In the genomic region with DNA sequence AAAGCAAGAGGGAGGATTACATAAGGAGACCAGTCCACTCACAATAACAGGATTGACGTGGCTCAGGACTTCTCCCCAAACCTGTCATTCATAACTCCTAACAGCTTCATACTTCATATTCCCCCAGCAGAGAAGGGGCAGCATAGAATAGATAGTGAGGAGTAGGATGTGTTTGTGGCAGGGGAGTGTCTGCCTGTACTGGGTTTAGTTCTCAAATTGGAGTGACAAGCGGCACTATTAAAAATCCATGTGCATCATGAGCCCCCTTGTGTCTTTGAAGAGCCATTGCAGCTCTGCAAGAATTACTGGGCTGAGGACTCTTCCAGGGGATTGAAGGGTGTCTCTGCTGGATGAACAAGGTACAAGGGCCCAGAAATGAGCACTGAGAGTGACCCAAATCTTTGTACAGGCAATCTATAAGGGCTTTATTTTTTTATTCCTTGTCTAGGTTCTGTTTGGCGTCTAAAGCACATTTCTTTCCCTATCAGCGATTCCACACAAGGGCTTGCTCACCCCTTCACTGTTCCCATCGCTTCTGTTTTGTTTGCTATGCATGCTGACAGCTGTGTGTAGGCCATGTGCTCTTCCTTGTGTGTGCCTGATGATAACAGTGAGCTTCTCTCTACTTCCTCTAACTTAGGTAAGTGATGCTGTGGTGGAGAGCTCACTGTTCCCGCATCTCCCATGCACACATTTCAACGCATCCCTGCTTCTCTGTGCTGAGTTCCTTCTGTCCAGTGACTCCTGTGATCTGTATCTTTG, we compare ENCODE assay signal across 9 mouse cellular contexts.
DNase-seq lines count a peak whose midpoint lies in the region; ATAC-seq and TF ChIP-seq lines count a peak whose summit lies in the region.
"Had no signal": no experiment of that assay in that cellular context is flagged by ENCODE, and none has a peak within 500 bp of the region (broad histone marks: within the 10 kb centered on the region; RNA-seq: fewer than 3 reads in every experiment).

No protein-coding gene starts in this region.

- H3K4me2 ChIP-seq in kidney, embryonic 16.5 days (replicated peaks; ENCODE audit: low read depth, low read length) = no peak overlapping the region
- H3K4me2 ChIP-seq: heart, embryonic 15.5 days had no signal

- WGBS in kidney, embryonic 16.5 days = 67% methylated on average over 7 of the region's 7 CpGs

- peak; percentile 5 for DNase-seq in kidney, adult 9 months
- peak; percentile 32 for DNase-seq in Muller cell, postnatal 12 days (ENCODE audit: inconsistent ontology term)
- DNase-seq in layer of hippocampus, postnatal 10 days (ENCODE audit: low spot score in 2 of 2) = peak; percentile 32 to 33
- no peak for DNase-seq in urinary bladder, adult 2 months (ENCODE audit: low spot score)
- no peak for DNase-seq in urinary bladder, postnatal 4 days (ENCODE audit: low spot score in 2 of 2)
- no peak for DNase-seq in spleen, postnatal 36 days (ENCODE audit: low spot score in 2 of 2)

- no peak overlapping the region for H3K4me3 ChIP-seq in kidney, embryonic 16.5 days (ENCODE audit: low read length)
- H3K4me3 ChIP-seq in cortical plate, adult 2 months (ENCODE audit: insufficient read depth, low read length) = no peak overlapping the region
- H3K4me3 ChIP-seq: heart, embryonic 15.5 days had no signal

- H3K9ac ChIP-seq in kidney, embryonic 16.5 days (replicated peaks; ENCODE audit: low read length) = no peak overlapping the region
- H3K9ac ChIP-seq: heart, embryonic 15.5 days had no signal

- H3K27me3 ChIP-seq in kidney, embryonic 16.5 days (ENCODE audit: insufficient read depth, low read length) = no peaks in the 10 kb centered on the region
- H3K27me3 ChIP-seq: heart, embryonic 15.5 days had no signal

- TF ChIP-seq POLR2A in cortical plate, adult 2 months (IDR thresholded peaks at IDR 0.05; ENCODE audit: extremely low read depth, insufficient read depth, low read length) = no peak

- no peaks in the 10 kb centered on the region for H3K36me3 ChIP-seq in kidney, embryonic 16.5 days (ENCODE audit: insufficient read depth, low read length)
- H3K36me3 ChIP-seq: heart, embryonic 15.5 days had no signal

- ATAC-seq in kidney, embryonic 16.5 days (ENCODE audit: low FRiP score, low TSS enrichment) = no peak

- peak; percentile 79 for TF ChIP-seq CTCF in cortical plate, adult 2 months (IDR thresholded peaks at IDR 0.05; ENCODE audit: extremely low read depth, insufficient read depth, low read length)

- H3K9me3 ChIP-seq in kidney, embryonic 16.5 days (ENCODE audit: low read length) = no peaks in the 10 kb centered on the region
- H3K9me3 ChIP-seq: heart, embryonic 15.5 days had no signal

- no peak overlapping the region for H3K27ac ChIP-seq in kidney, embryonic 16.5 days (ENCODE audit: low read length)
- H3K27ac ChIP-seq in cortical plate, adult 2 months (ENCODE audit: insufficient read depth, low read length) = 0 out of 2 replicates have a peak overlapping the region, but pooled peaks have one; percentile 1
- H3K27ac ChIP-seq: heart, embryonic 15.5 days had no signal

- H3K4me1 ChIP-seq in kidney, embryonic 16.5 days (ENCODE audit: insufficient read depth, low read length) = no peaks in the 10 kb centered on the region
- H3K4me1 ChIP-seq in cortical plate, adult 2 months (ENCODE audit: control insufficient read depth, insufficient read depth, low read length) = peaks cover 5% of the 10 kb centered on the region; the same call in 1 of the 2 replicates

Comparison
In these comparisons a context has a peak if more than half of its experiments do, and no peak if none do; other contexts are left out.
1. DNase-seq: peak in kidney, adult 9 months (single experiment), Muller cell, postnatal 12 days (single experiment) and layer of hippocampus, postnatal 10 days (2 of 2); none in urinary bladder, adult 2 months (single experiment), urinary bladder, postnatal 4 days (0 of 2) and spleen, postnatal 36 days (0 of 2).